Mouse (Mus musculus) lung, adult 2 months (tissue): ENCODE data around the gene Pdik1l. TPM values are rescaled to one million over a fixed set of nuclear protein-coding genes. Genes with fewer than 3 reads are reported as not detected.

ENCODE experiments used
- DNase-seq: peaks from one replicate; pipeline ENCODE4 v3.0.0; 2022
- H3K4me1 ChIP-seq: fragments of 200-500 bp; 2 replicates; pipeline ENCODE4 v1.6.1; 2011; ENCODE audit warnings: low read length; ENCODE audit not compliant: control insufficient read depth, insufficient read depth
- H3K4me3 ChIP-seq: fragments of 200-500 bp; replicated peaks from 2 replicates; pipeline ENCODE3; 2011; ENCODE audit warnings: low read depth, mild to moderate bottlenecking, control low read depth, low read length; ENCODE audit errors: extremely low read depth
- CTCF ChIP-seq: fragments of 200-500 bp; IDR thresholded peaks from 2 replicates; pipeline ENCODE4 v1.5.1; 2011; ENCODE audit warnings: mild to moderate bottlenecking, low read length, control low read depth; ENCODE audit not compliant: insufficient read depth
- POLR2A ChIP-seq: fragments of 200-500 bp; IDR thresholded peaks from 2 replicates; pipeline ENCODE4 v1.6.1; 2011; ENCODE audit warnings: low read depth, mild to moderate bottlenecking, control low read depth, low read length, borderline replicate concordance; ENCODE audit errors: extremely low read depth
- WGBS: fragments of 180-500 bp; shearing (Covaris S2); methylation state at CpG from one replicate; pipeline ENCODE4 v1.1.7; 2018; 5-methylcytosine and 5-hydroxymethylcytosine counted together
- polyA plus RNA-seq: library from polyadenylated mRNA; depleted of rRNA; stranded (reverse); fragments of >200 nt; gene quantifications from 2 replicates; pipeline ENCODE4 v1.2.3, GENCODE M21; 2012

The Pdik1l gene
- polyA plus RNA-seq, 1 experiment = 4.3 TPM

DNA sequence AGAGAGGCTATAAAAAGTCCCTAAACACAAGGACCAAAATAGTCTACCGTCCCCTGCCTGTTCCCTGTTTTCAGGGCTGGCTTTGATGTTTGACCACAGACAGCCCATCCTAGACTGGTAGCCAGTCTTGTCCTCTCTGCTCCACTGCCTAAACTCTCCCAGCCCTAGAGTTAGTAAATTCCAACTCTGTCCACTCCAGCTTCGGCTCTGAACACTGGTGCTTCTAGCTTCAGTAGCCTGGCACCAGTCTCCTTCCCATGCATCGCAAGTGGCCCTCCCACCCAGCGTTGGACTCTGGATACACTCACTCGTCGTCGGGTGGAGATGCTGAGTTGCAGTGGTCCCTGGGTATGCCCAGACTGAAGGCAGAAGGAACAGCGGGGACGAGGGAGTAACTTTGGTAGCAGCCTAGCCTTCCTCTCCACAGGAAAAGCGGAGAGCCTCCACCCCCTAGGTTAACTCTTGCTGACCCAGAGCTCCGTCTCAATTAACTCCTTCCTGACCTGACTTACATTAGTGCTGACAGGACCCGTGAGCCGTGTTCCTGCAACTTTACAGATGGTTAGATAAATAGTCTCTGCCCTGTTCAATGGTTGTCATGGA lies 33.9 kb downstream of the Pdik1l start, which contains the start of gene Grrp1:
Grrp1 (minus strand) TSS at position 385 of the 603 bp plus-strand sequence.
- peaks cover 15% of the 10 kb centered on the region for H3K4me1 ChIP-seq
- peak within 1 kb of the TSS; percentile 67 for H3K4me3 ChIP-seq

DNA sequence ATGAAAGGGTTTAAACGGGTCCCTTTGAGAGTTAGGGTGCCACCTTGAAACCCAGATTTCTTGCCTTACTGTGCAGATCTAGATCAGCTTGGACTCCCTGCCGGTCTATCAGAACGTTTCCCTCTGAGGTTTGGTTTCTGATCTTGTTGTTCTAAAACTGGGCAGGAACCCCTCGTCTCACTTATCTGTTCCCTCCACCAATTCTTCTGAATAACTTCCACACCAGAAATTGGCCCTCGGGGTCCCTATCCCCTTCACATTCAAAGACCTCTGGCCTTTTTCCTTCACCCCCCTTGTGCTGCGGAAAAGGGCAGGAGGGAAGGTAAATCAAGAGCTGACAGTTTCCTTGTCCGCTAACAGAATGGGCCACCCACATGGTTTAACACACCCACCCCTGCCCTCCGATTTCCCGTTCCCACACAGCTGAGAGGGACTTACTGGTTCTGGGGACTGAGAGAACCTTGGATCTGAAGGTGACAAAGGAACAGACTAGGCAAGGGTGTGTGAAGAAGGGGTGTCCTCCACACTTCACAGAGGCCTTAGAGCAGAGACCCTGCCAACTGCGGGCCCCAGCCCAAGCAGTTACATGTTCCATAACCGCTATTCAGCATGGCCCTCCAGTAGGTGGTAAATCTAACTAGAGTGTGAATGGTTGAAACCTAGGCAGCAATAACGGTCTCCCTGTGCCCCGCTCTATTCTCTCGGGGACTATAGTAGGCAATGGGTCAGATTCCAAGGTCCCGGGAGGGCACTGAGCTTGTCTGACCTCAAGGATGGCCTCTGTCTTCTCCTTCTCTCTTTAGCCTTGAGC lies 34.6 kb downstream of the Pdik1l start:
- H3K4me3 ChIP-seq = peak overlapping the region; percentile 67
- H3K4me1 ChIP-seq = peaks cover 13% of the 10 kb centered on the region
- WGBS = 33% methylated on average over 15 of the region's 15 CpGs

More for the DNA sequence above, 33.9 kb downstream of the Pdik1l start, which contains the start of gene Grrp1:
- WGBS = 6% methylated on average over 13 of the region's 13 CpGs
- no peak for DNase-seq
- TF ChIP-seq CTCF (no peak), POLR2A (peak; percentile 97; the same call in 1 of the 2 replicates)

GRCm38 (mm10) chr4:134252131-134252910 lies 35.4 kb downstream of the Pdik1l start:
- Histone ChIP-seq H3K4me3 (peak overlapping the region; percentile 67), H3K4me1 (peaks cover 11% of the 10 kb centered on the region)
- WGBS = 23% methylated on average over 22 of the region's 22 CpGs
- DNase-seq = peak; percentile 25
- TF ChIP-seq CTCF (no peak), POLR2A (peak; percentile 21; the same call in 1 of the 2 replicates)

More for the DNA sequence above, 34.6 kb downstream of the Pdik1l start:
- peak; percentile 32; the same call in 1 of the 2 replicates for TF ChIP-seq POLR2A
- no peak for TF ChIP-seq CTCF
- no peak for DNase-seq

DNA sequence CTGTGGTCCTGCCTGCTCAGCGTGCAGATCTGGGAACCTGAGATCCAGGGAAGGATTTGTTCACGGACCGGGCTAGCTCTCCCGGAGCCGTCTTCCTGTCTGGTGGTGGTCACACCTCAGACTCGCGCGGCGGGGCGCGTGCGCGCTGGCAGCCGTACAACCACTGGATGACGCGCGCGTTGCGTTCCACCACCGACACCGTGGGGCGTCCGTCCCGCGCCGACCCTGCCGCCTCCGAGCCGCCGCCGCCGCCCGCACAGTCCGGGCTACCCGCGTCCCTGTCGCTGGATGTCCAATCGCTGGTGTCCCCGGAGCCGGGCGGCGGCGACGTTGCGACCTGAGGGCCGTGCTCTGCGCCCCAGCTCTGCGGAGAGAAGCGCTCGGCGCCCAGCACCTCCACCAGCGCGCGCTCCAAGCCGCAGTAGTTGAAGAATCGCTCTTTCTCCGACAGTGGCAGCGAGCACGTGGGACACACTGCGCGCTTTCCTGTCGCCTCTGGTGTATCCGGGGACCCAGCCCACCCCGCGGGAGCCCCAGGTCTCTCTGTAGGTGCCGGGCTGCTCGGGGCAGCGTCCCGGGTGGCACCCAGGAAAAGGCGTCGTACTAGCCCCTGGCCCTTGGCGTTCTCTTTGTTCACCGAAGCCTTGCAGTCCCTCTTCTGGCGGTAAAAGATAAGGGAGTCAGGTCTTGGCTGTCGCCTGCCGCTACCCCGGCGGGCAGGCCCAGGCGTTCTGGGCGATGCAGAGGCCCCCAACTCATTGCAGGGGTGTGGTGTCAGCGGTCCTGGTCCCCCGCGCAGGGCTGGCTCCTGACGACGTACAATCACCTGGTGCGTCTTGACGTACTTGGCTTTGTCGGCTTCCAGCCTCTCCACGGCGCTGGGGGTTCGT lies 36.2 kb downstream of the Pdik1l start:
- 2% methylated on average over 91 of the region's 91 CpGs for WGBS
- DNase-seq = peak; percentile 27
- TF ChIP-seq CTCF (no peak), POLR2A (no peak)
- peak overlapping the region; percentile 67 for H3K4me3 ChIP-seq
- peaks cover 11% of the 10 kb centered on the region for H3K4me1 ChIP-seq

GRCm38 (mm10) chr4:134250930-134251240 lies 36.8 kb downstream of the Pdik1l start:
- TF ChIP-seq CTCF (no peak), POLR2A (no peak)
- Histone ChIP-seq H3K4me1 (peaks cover 11% of the 10 kb centered on the region), H3K4me3 (peak overlapping the region; percentile 67)
- no peak for DNase-seq
- 32% methylated on average over 10 of the region's 10 CpGs for WGBS

- TF ChIP-seq CTCF (no peak), POLR2A (no peak)
- whole genome bisulfite sequencing = 29% methylated on average over 27 of the region's 27 CpGs
- no peak for DNase-seq
- H3K4me3 ChIP-seq = no peak overlapping the region
- peaks cover 11% of the 10 kb centered on the region for H3K4me1 ChIP-seq
These were observed 37.4 kb downstream of the Pdik1l start for GRCm38 (mm10) chr4:134250116-134250929.

GRCm38 (mm10) chr4:134249651-134250050 lies 38.0 kb downstream of the Pdik1l start:
- Histone ChIP-seq H3K4me3 (peak overlapping the region; percentile 30), H3K4me1 (peaks cover 13% of the 10 kb centered on the region)
- no peak for TF ChIP-seq POLR2A
- TF ChIP-seq CTCF = peak; percentile 25; the same call in 1 of the 2 replicates
- peak; percentile 77 for DNase-seq
- 3% methylated on average over 30 of the region's 30 CpGs for WGBS

- 68% methylated on average over 7 of the region's 7 CpGs for WGBS
- TF ChIP-seq POLR2A (no peak), CTCF (no peak)
- Histone ChIP-seq H3K4me1 (peaks cover 14% of the 10 kb centered on the region), H3K4me3 (no peak within 1 kb of the TSS)
- DNase-seq = no peak
These were observed 40.9 kb downstream of the Pdik1l start, which contains the start of gene Gm30191 for GRCm38 (mm10) chr4:134246719-134247258. Gene Gm30191 (plus strand): TSS chr4:134246935.
